Mouse (Mus musculus): ENCODE measurements around the gene Fbxw8. TPM values are rescaled to one million over a fixed set of nuclear protein-coding genes. Genes with fewer than 3 reads are reported as not detected.

The Fbxw8 gene
- polyA plus RNA-seq, 1 experiment: 20.3 TPM

GRCm38 (mm10) chr5:118090837-118091236, 64.4 kb downstream of the Fbxw8 start:
- Histone ChIP-seq H3K27me3 (ENCODE audit: control insufficient read depth, insufficient read depth, low read length) (no peaks in the 10 kb centered on the region), H3K4me1 (ENCODE audit: control insufficient read depth, insufficient read depth, insufficient read length) (no peaks in the 10 kb centered on the region), H3K36me3 (ENCODE audit: control insufficient read depth, insufficient read depth, low read length) (peaks cover 4% of the 10 kb centered on the region), H3K27ac (ENCODE audit: insufficient read depth, low read length) (no peak overlapping the region), H3K4me3 (ENCODE audit: extremely low read depth, insufficient read depth, insufficient read length) (no peak overlapping the region)
- peak in 1 of 2 experiments; percentile 36 for DNase-seq (ENCODE audit: low read depth in 1 of 2, low spot score in 2 of 2)
- 97% methylated on average over 2 of the region's 2 CpGs for WGBS
- TF ChIP-seq CTCF (IDR thresholded peaks at IDR 0.05; ENCODE audit: extremely low read depth, insufficient read depth, insufficient read length, insufficient replicate concordance) (peak; percentile 34; the same call in 1 of the 2 replicates), POLR2A (IDR thresholded peaks at IDR 0.05; ENCODE audit: low read depth, low read length) (no peak)

GRCm38 (mm10) chr5:118090101-118090500, 65.2 kb downstream of the Fbxw8 start:
- no peak for DNase-seq (ENCODE audit: low read depth in 1 of 2, low spot score in 2 of 2)
- 86% methylated on average over 6 of the region's 6 CpGs for WGBS
- Histone ChIP-seq H3K4me1 (ENCODE audit: control insufficient read depth, insufficient read depth, insufficient read length) (peaks cover 4% of the 10 kb centered on the region; the same call in 1 of the 2 replicates), H3K27me3 (ENCODE audit: control insufficient read depth, insufficient read depth, low read length) (no peaks in the 10 kb centered on the region), H3K4me3 (ENCODE audit: extremely low read depth, insufficient read depth, insufficient read length) (no peak overlapping the region), H3K36me3 (ENCODE audit: control insufficient read depth, insufficient read depth, low read length) (peaks cover 4% of the 10 kb centered on the region), H3K27ac (ENCODE audit: insufficient read depth, low read length) (no peak overlapping the region)
- TF ChIP-seq CTCF (IDR thresholded peaks at IDR 0.05; ENCODE audit: extremely low read depth, insufficient read depth, insufficient read length, insufficient replicate concordance): no peak
- TF ChIP-seq POLR2A (IDR thresholded peaks at IDR 0.05; ENCODE audit: low read depth, low read length): no peak

GRCm38 (mm10) chr5:118089102-118089501, 66.2 kb downstream of the Fbxw8 start:
- no peak overlapping the region for H3K4me3 ChIP-seq (ENCODE audit: extremely low read depth, insufficient read depth, insufficient read length)
- peaks cover 4% of the 10 kb centered on the region for H3K36me3 ChIP-seq (ENCODE audit: control insufficient read depth, insufficient read depth, low read length)
- 77% methylated on average over 7 of the region's 7 CpGs for WGBS
- peaks cover 14% of the 10 kb centered on the region for H3K4me1 ChIP-seq (ENCODE audit: control insufficient read depth, insufficient read depth, insufficient read length)
- H3K27me3 ChIP-seq (ENCODE audit: control insufficient read depth, insufficient read depth, low read length): no peaks in the 10 kb centered on the region
- TF ChIP-seq POLR2A (IDR thresholded peaks at IDR 0.05; ENCODE audit: low read depth, low read length): no peak
- no peak for TF ChIP-seq CTCF (IDR thresholded peaks at IDR 0.05; ENCODE audit: extremely low read depth, insufficient read depth, insufficient read length, insufficient replicate concordance)
- no peak overlapping the region for H3K27ac ChIP-seq (ENCODE audit: insufficient read depth, low read length)
- no peak for DNase-seq (ENCODE audit: low read depth in 1 of 2, low spot score in 2 of 2)

- no peaks in the 10 kb centered on the region for H3K27me3 ChIP-seq (ENCODE audit: control insufficient read depth, insufficient read depth, low read length)
- WGBS: 87% methylated on average over 7 of the region's 7 CpGs
- no peak for TF ChIP-seq CTCF (IDR thresholded peaks at IDR 0.05; ENCODE audit: extremely low read depth, insufficient read depth, insufficient read length, insufficient replicate concordance)
- no peak for TF ChIP-seq POLR2A (IDR thresholded peaks at IDR 0.05; ENCODE audit: low read depth, low read length)
- no peak overlapping the region for H3K4me3 ChIP-seq (ENCODE audit: extremely low read depth, insufficient read depth, insufficient read length)
- H3K36me3 ChIP-seq (ENCODE audit: control insufficient read depth, insufficient read depth, low read length): peaks cover 4% of the 10 kb centered on the region
- no peak overlapping the region for H3K27ac ChIP-seq (ENCODE audit: insufficient read depth, low read length)
- H3K4me1 ChIP-seq (ENCODE audit: control insufficient read depth, insufficient read depth, insufficient read length): peaks cover 22% of the 10 kb centered on the region
- no peak for DNase-seq (ENCODE audit: low read depth in 1 of 2, low spot score in 2 of 2)
Observed at GRCm38 (mm10) chr5:118086956-118087355, 68.3 kb downstream of the Fbxw8 start.

- TF ChIP-seq POLR2A (IDR thresholded peaks at IDR 0.05; ENCODE audit: low read depth, low read length): no peak
- no peak for TF ChIP-seq CTCF (IDR thresholded peaks at IDR 0.05; ENCODE audit: extremely low read depth, insufficient read depth, insufficient read length, insufficient replicate concordance)
- 34% methylated on average over 7 of the region's 7 CpGs for WGBS
- H3K27ac ChIP-seq (ENCODE audit: insufficient read depth, low read length): no peak overlapping the region
- H3K4me1 ChIP-seq (ENCODE audit: control insufficient read depth, insufficient read depth, insufficient read length): peaks cover 35% of the 10 kb centered on the region
- no peaks in the 10 kb centered on the region for H3K27me3 ChIP-seq (ENCODE audit: control insufficient read depth, insufficient read depth, low read length)
- DNase-seq (ENCODE audit: low read depth in 1 of 2, low spot score in 2 of 2): peak; percentile 12 to 20
- H3K4me3 ChIP-seq (ENCODE audit: extremely low read depth, insufficient read depth, insufficient read length): no peak overlapping the region
- no peaks in the 10 kb centered on the region for H3K36me3 ChIP-seq (ENCODE audit: control insufficient read depth, insufficient read depth, low read length)
Observed at GRCm38 (mm10) chr5:118085313-118085712, 70.0 kb downstream of the Fbxw8 start.

- TF ChIP-seq POLR2A (IDR thresholded peaks at IDR 0.05; ENCODE audit: low read depth, low read length) (no peak), CTCF (IDR thresholded peaks at IDR 0.05; ENCODE audit: extremely low read depth, insufficient read depth, insufficient read length, insufficient replicate concordance) (no peak)
- no peak for DNase-seq (ENCODE audit: low read depth in 1 of 2, low spot score in 2 of 2)
- H3K36me3 ChIP-seq (ENCODE audit: control insufficient read depth, insufficient read depth, low read length): no peaks in the 10 kb centered on the region
- H3K4me1 ChIP-seq (ENCODE audit: control insufficient read depth, insufficient read depth, insufficient read length): peaks cover 38% of the 10 kb centered on the region
- no peaks in the 10 kb centered on the region for H3K27me3 ChIP-seq (ENCODE audit: control insufficient read depth, insufficient read depth, low read length)
- 80% methylated on average over 10 of the region's 10 CpGs for WGBS
- no peak overlapping the region for H3K4me3 ChIP-seq (ENCODE audit: extremely low read depth, insufficient read depth, insufficient read length)
- H3K27ac ChIP-seq (ENCODE audit: insufficient read depth, low read length): no peak overlapping the region
Observed at GRCm38 (mm10) chr5:118084171-118084727, 71.0 kb downstream of the Fbxw8 start.

- DNase-seq (ENCODE audit: low read depth in 1 of 2, low spot score in 2 of 2): no peak
- TF ChIP-seq POLR2A (IDR thresholded peaks at IDR 0.05; ENCODE audit: low read depth, low read length) (no peak), CTCF (IDR thresholded peaks at IDR 0.05; ENCODE audit: extremely low read depth, insufficient read depth, insufficient read length, insufficient replicate concordance) (no peak)
- Histone ChIP-seq H3K4me1 (ENCODE audit: control insufficient read depth, insufficient read depth, insufficient read length) (peaks cover 38% of the 10 kb centered on the region), H3K27me3 (ENCODE audit: control insufficient read depth, insufficient read depth, low read length) (no peaks in the 10 kb centered on the region), H3K27ac (ENCODE audit: insufficient read depth, low read length) (no peak overlapping the region), H3K4me3 (ENCODE audit: extremely low read depth, insufficient read depth, insufficient read length) (no peak overlapping the region), H3K36me3 (ENCODE audit: control insufficient read depth, insufficient read depth, low read length) (no peaks in the 10 kb centered on the region)
- 69% methylated on average over 12 of the region's 12 CpGs for WGBS
Observed at GRCm38 (mm10) chr5:118083060-118083638, 72.1 kb downstream of the Fbxw8 start.
